Mouse (Mus musculus) kidney, postnatal 10 days (tissue): ENCODE measurements at regions not wholly inside any gene's neighbourhood (a gene's known extent, or its start where the extent isn't known, plus 50 kb on each side); places are given as distances from the start of the nearest gene placed in this dataset.
A peak's percentile ranks its signal among the peaks of the same experiment; 100 is the strongest.

ENCODE experiments used
- DNase-seq: peaks from one replicate; pipeline ENCODE4 v3.0.0; 2021; ENCODE audit warnings: mixed read lengths

GRCm38 (mm10) chr10:118629360-118630040 is 188.7 kb downstream of the Ifng start:
- DNase-seq, result peak; percentile 54

GRCm38 (mm10) chr10:118631786-118632185 is 190.9 kb downstream of the Ifng start:
- no peak for DNase-seq

GRCm38 (mm10) chr10:118632187-118632586 is 191.3 kb downstream of the Ifng start:
- no peak for DNase-seq

- DNase-seq, result no peak
Measured at GRCm38 (mm10) chr10:118633429-118633828, 192.6 kb downstream of the Ifng start.

- DNase-seq, result no peak
Measured at GRCm38 (mm10) chr10:118639097-118639496, 198.3 kb downstream of the Ifng start.

- DNase-seq, result no peak
Measured at GRCm38 (mm10) chr10:118640121-118640809, 199.4 kb downstream of the Ifng start.

GRCm38 (mm10) chr10:118640810-118641427 is 200.1 kb downstream of the Ifng start:
- DNase-seq, result no peak

- DNase-seq, result no peak
Measured at GRCm38 (mm10) chr10:118643622-118644021, 202.8 kb downstream of the Ifng start.

- DNase-seq, result no peak
Measured at GRCm38 (mm10) chr10:118648111-118648510, 207.3 kb downstream of the Ifng start.

- no peak for DNase-seq
Measured at GRCm38 (mm10) chr10:118656561-118656960, 213.4 kb downstream of the Dyrk2 start.

GRCm38 (mm10) chr10:118666009-118666408 is 204.0 kb downstream of the Dyrk2 start:
- no peak for DNase-seq

GRCm38 (mm10) chr10:118675816-118676465 is 194.1 kb downstream of the Dyrk2 start:
- DNase-seq, result peak; percentile 27

- no peak for DNase-seq
Measured at GRCm38 (mm10) chr10:118678750-118679418, 191.1 kb downstream of the Dyrk2 start.

- DNase-seq, result no peak
Measured at GRCm38 (mm10) chr10:118679507-118679906, 190.5 kb downstream of the Dyrk2 start.

- no peak for DNase-seq
Measured at GRCm38 (mm10) chr10:118680896-118681295, 189.1 kb downstream of the Dyrk2 start.

- DNase-seq, result no peak
Measured at GRCm38 (mm10) chr10:118683356-118683755, 186.7 kb downstream of the Dyrk2 start.

- DNase-seq, result no peak
Measured at GRCm38 (mm10) chr10:118699292-118699691, 170.7 kb downstream of the Dyrk2 start.

GRCm38 (mm10) chr10:118700115-118700514 is 169.9 kb downstream of the Dyrk2 start:
- DNase-seq, result no peak

GRCm38 (mm10) chr10:118706020-118706419 is 164.0 kb downstream of the Dyrk2 start:
- no peak for DNase-seq

- DNase-seq, result no peak
Measured at GRCm38 (mm10) chr10:118709718-118710117, 160.3 kb downstream of the Dyrk2 start.

- no peak for DNase-seq
Measured at GRCm38 (mm10) chr10:118711529-118711928, 158.5 kb downstream of the Dyrk2 start.

GRCm38 (mm10) chr10:118711951-118712350 is 158.1 kb downstream of the Dyrk2 start:
- DNase-seq, result no peak

- no peak for DNase-seq
Measured at GRCm38 (mm10) chr10:118712951-118713350, 157.1 kb downstream of the Dyrk2 start.
